Mouse (Mus musculus) kidney, adult 10 weeks (tissue): ENCODE data around the gene Clec4a2. TPM values are rescaled to one million over a fixed set of nuclear protein-coding genes. Genes with fewer than 3 reads are reported as not detected.

ENCODE experiments used
- polyA plus RNA-seq: library from polyadenylated mRNA; stranded (reverse); fragments of 350-450 nt; fragmentation: Illumina TruSeq; extraction: RNeasy Lipid Tissue Mini Kit (QIAGEN cat#74804); gene quantifications from one replicate; pipeline ENCODE4 v1.2.3, GENCODE M21; 2014; ENCODE audit warnings: low read depth, low replicate concordance

Clec4a2 gene
- 3.2 TPM for polyA plus RNA-seq

DNA sequence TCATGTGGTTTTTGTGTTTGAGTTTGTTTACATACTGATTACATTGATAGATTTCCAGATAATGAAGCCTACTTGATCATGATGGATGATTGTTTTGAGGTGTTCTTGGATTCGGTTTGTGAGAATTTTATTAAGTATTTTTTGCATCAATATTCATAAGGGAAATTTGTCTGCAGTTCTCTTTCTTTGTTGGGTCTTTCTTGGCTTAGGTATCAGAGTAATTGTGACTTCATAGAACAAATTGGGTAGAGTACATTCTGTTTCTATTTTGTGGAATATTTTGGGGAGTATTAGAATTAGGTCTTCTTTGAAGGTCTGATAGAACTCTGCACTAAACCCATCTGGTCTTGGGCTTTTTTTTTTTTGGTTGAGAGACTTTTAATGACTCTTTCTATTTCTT is at the start of gene Clec4a2:
TSS of gene Clec4a2 (plus strand) at position 301 of the 400 bp plus-strand sequence.

GRCm38 (mm10) chr6:123172593-123172992 is 66.4 kb downstream of the Clec4a2 start, which contains the start of gene Clec4b2:
Gene Clec4b2 (plus strand): TSS chr6:123172893.

Other genes starting within 250 kb of the Clec4a2 start
- gene Necap1, start 232.0 kb upstream of the Clec4a2 start, polyA plus RNA-seq, result 53.0 TPM
- 2.3 TPM for gene Clec4a1, start 184.6 kb upstream of the Clec4a2 start, polyA plus RNA-seq
- 2.7 TPM for gene Clec4a3, start 153.9 kb upstream of the Clec4a2 start, polyA plus RNA-seq
- gene Clec4a4, start 116.1 kb upstream of the Clec4a2 start, polyA plus RNA-seq, result not detected
- gene Clec4b1, start 56.5 kb upstream of the Clec4a2 start, polyA plus RNA-seq, result 1.2 TPM
- not detected for gene Clec4b2, start 66.5 kb downstream of the Clec4a2 start, polyA plus RNA-seq
- gene Clec4n, start 123.4 kb downstream of the Clec4a2 start, polyA plus RNA-seq, result 0.65 TPM
- gene Clec4d, start 155.7 kb downstream of the Clec4a2 start, polyA plus RNA-seq, result not detected
- gene Clec4e, start 183.4 kb downstream of the Clec4a2 start, polyA plus RNA-seq, result not detected
- not detected for gene Vmn2r19, start 201.9 kb downstream of the Clec4a2 start, polyA plus RNA-seq